Mouse (Mus musculus): ENCODE measurements around the gene Retsat.

GRCm38 (mm10) chr6:72560801-72561200 is 37.5 kb upstream of the Retsat start:
- TF ChIP-seq CHD2 (IDR thresholded peaks at IDR 0.05; ENCODE audit: low read length) (no peak), SIN3A (IDR thresholded peaks at IDR 0.05; ENCODE audit: low read length) (no peak), MYC (IDR thresholded peaks at IDR 0.05; ENCODE audit: low read depth, low read length) (no peak), TBP (conservative IDR thresholded peaks at IDR 0.05; ENCODE audit: low read depth, low read length) (no peak), E2F4 (IDR thresholded peaks at IDR 0.05; ENCODE audit: insufficient replicate concordance, low read depth, low read length) (no peak), CTCF (conservative IDR thresholded peaks at IDR 0.05 in 1 of 2, IDR thresholded peaks at IDR 0.05 in 1 of 2; ENCODE audit: low read depth in 2 of 2, low read length in 2 of 2) (no peak), EP300 (IDR thresholded peaks at IDR 0.05; ENCODE audit: low read length) (no peak), POLR2A (IDR thresholded peaks at IDR 0.05; ENCODE audit: low read depth, low read length) (no peak), HCFC1 (IDR thresholded peaks at IDR 0.05; ENCODE audit: low read depth, low read length) (no peak), POLR2AphosphoS2 (IDR thresholded peaks at IDR 0.05; ENCODE audit: low read depth, low read length) (no peak), ZMIZ1 (IDR thresholded peaks at IDR 0.05; ENCODE audit: low read depth, low read length) (no peak), MAX (IDR thresholded peaks at IDR 0.05; ENCODE audit: low read length) (no peak), USF1 (IDR thresholded peaks at IDR 0.05; ENCODE audit: low read depth, low read length) (no peak)

Data from CH12.LX (cell line).